Mouse (Mus musculus) erythroblast, embryonic 14.5 days (primary cell): ENCODE measurements at regions not wholly inside any gene's neighbourhood (a gene's known extent, or its start where the extent isn't known, plus 50 kb on each side); places are given as distances from the start of the nearest gene placed in this dataset.

ENCODE experiments used
- GATA1 ChIP-seq: IDR thresholded peaks from 2 replicates; pipeline ENCODE4 v1.6.1; 2012; ENCODE audit warnings: low read length, inconsistent platforms, mixed read lengths
- TAL1 ChIP-seq: IDR thresholded peaks from 3 replicates; pipeline ENCODE4 v1.6.1; 2012; ENCODE audit warnings: low read length, inconsistent platforms, mixed read lengths

- TF ChIP-seq GATA1 (no peak), TAL1 (no peak)
Measured at GRCm38 (mm10) chr1:73265009-73265408, 249.3 kb upstream of the Tnp1 start.
